Mouse (Mus musculus) MEL (cell line): Measurements from ENCODE around the gene Stk39.

Source experiments
- CHD1 ChIP-seq: IDR thresholded peaks from 2 replicates; pipeline ENCODE4 v1.6.1; 2012; ENCODE audit warnings: low read depth, mild to moderate bottlenecking, inconsistent platforms, low read length, improper control_type of control experiment
- CHD2 ChIP-seq: IDR thresholded peaks from 2 replicates; pipeline ENCODE4 v1.6.1; 2011; ENCODE audit warnings: low read length, improper control_type of control experiment
- EP300 ChIP-seq, 2 experiments: IDR thresholded peaks; 2 replicates each; pipeline ENCODE4 v1.6.1; 2011; ENCODE audit warnings: improper control_type of control experiment in 2 of 2, low read length in 2 of 2, low read depth in 1 of 2, mild to moderate bottlenecking in 1 of 2
- GABPA ChIP-seq: IDR thresholded peaks from 2 replicates; pipeline ENCODE4 v1.6.1; 2012; ENCODE audit warnings: low read depth, mild to moderate bottlenecking, inconsistent platforms, low read length, improper control_type of control experiment, moderate library complexity
- POLR2A ChIP-seq, 2 experiments: IDR thresholded peaks; 2 replicates each; pipeline ENCODE4 v1.6.1; 2011 to 2012; ENCODE audit warnings: low read length in 2 of 2, mild to moderate bottlenecking in 2 of 2, control low read depth in 1 of 2, improper control_type of control experiment in 1 of 2, low read depth in 1 of 2, moderate library complexity in 1 of 2; ENCODE audit not compliant: control insufficient read depth in 1 of 2, insufficient read depth in 1 of 2, poor library complexity in 1 of 2
- UBTF ChIP-seq: IDR thresholded peaks from 2 replicates; pipeline ENCODE4 v1.6.1; 2012; ENCODE audit warnings: low read depth, mild to moderate bottlenecking, inconsistent platforms, low read length, improper control_type of control experiment, moderate library complexity, borderline replicate concordance; ENCODE audit not compliant: insufficient read depth

- TF ChIP-seq EP300 (IDR thresholded peaks at IDR 0.05; ENCODE audit: low read depth in 1 of 2, low read length in 2 of 2) (no peak), CHD1 (no peak), UBTF (no peak), CHD2 (no peak), POLR2A (IDR thresholded peaks at IDR 0.05; ENCODE audit: control insufficient read depth in 1 of 2, insufficient read depth in 1 of 2, low read depth in 1 of 2, low read length in 2 of 2, poor library complexity in 1 of 2) (no peak), GABPA (no peak)
Measured at GRCm38 (mm10) chr2:68376660-68377059, 95.4 kb downstream of the Stk39 start.
